Mouse (Mus musculus) bone marrow, adult 2 months (tissue): ENCODE results near the gene Gsg1l2.

Experiments
- CTCF ChIP-seq: fragments of 200-500 bp; IDR thresholded peaks from 2 replicates; pipeline ENCODE4 v1.5.1; 2011; ENCODE audit warnings: low read length, control low read depth; ENCODE audit not compliant: control insufficient read depth, insufficient read depth
- POLR2A ChIP-seq: fragments of 200-500 bp; IDR thresholded peaks from 2 replicates; pipeline ENCODE4 v1.6.1; 2011; ENCODE audit warnings: low read depth, mild to moderate bottlenecking, control low read depth, low read length, borderline replicate concordance; ENCODE audit not compliant: control insufficient read depth

- no peak for TF ChIP-seq POLR2A
- no peak for TF ChIP-seq CTCF
Observed at GRCm38 (mm10) chr11:67733726-67734125, 40.7 kb upstream of the Gsg1l2 start.
